Mouse (Mus musculus) kidney, postnatal 14 days (tissue): ENCODE data around the gene Ier5l.
A peak's percentile ranks its signal among the peaks of the same experiment; 100 is the strongest.

Source experiments
- DNase-seq: peaks from one replicate; pipeline ENCODE4 v3.0.0; 2022; ENCODE audit warnings: mixed read lengths

Gene Ier5l

DNA sequence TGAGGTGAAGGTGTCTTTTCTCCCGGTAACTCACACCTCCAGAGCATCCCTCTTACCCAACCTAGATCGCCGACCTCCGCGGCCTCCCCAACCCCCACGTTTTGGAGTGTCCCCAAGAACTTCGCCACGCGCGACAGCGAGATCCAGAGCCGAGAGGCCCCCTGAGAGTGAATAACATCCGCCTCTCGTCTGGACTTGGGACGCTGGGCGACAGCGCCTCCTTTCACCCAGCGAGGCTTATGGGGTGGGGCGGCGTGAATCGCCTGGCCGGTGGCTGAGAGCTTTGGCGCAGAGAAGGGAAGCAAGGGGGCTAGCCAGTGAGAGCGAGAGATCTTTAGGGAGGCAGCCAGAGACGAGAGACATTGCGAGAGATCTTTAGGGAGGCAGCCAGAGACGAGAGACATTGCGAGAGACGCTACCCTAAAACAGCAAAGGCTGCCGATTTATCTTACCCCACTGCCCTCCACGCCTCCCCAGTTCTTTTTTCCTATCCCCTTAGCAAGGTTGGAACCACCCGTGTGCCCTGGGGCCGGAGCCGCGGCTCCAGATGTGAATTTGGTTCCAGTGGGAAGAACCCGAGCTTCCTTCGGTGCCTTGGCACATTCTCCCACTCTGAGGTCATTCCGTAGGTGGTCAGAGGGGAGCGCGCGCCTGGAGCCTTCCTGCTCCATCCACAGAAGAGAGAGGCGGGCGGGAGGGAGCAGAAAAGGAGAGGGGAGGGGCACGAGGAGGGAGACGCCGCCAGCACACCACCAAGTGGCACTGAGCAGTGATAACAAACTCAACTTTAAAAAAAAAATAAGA is 3.7 kb downstream of the Ier5l start:
- peak; percentile 85 for DNase-seq

DNA sequence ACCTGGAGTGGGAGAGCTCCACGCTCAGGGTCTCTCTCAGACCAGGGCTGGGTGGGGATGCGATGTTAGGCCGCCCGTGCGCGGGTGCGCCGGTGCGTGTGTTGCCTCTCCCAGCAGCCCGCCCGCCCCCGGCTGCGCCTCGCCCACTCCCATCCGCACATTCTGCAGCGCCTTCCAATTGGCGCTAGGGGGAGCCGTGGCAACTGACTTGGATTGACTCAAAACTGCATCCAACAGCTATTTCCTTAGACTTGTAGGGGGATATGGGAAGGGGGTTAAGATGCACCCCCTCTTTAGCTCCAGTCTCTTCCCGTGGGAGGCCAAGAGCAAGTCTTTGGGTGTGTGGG is 4.2 kb downstream of the Ier5l start:
- peak; percentile 84 for DNase-seq

DNA sequence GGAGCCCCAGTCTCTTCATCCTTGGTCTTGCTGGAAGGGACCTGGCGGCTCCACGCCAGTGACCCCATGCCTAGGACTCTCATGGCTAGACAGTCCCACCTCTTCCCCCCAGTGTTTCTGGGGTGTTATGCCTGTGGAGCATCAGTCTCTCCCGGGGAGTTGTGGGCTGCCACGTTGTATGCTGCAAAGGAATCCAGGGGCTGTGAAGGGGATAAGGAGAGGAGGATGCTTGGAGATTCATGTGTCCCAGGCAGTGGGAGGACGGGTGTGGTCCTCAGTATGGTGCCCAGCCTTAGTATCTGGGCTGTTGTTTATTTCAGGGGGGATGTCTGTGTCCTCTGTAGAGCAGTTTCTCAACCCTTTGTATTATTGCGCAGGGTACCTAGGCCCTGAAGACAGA is 5.0 kb downstream of the Ier5l start:
- no peak for DNase-seq

DNA sequence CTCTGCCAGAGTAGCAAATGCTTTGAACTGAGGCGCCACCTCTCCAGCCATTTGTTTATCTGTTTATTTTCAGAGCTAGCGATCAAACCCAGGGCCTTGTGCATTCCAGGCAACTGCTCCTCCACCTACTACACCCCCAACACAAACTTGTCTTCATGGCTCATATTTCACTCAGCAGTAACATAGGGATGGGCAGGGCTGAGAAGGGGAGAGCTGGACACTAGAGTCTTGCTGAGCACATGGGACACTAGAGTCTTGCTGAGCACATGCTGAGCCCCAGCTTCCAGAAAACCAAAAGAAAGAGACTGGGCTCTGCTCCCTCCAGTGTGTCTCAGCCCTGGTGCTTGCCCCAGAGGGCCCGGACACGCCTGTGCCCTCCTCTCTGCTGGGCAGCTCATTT is 7.2 kb downstream of the Ier5l start:
- no peak for DNase-seq

DNA sequence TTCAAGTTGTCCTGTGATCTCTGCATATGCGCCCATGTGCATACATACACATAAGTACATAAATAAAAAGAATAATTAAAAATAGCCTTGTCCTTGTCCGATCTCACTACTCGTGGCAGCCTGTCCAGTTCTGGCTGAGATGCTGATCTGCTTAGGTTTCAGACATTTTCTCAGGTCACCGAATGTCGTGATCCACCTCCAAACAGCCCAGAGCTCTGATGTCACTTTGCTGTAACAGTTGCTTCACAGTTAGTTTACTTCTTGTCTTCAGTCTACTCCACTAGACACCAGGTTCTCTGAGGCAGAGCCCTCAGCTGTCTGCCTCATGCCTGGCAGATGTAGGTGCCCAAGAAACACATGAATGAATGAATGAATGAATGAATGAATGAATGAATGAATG is 9.6 kb downstream of the Ier5l start:
- DNase-seq: no peak

DNA sequence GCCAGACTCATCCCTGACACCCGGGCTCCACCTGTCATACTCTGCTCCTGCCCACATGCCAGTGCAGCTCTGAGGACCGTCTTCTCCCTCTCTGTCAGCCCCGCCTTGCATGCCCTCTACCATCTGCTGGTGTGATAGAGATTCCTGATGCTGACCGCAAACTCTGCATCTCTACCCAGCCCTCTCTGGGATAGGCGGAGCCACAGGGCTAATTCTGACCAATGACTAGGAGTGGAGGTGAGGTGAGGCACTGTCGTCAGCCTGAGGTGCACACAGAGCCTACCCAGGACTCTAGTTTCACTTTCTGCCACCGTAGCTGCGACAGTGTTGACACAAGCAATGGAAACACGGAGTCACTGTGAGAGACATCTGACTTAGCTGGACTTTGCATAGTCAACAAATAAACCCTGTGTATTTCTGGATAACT is 10.1 kb downstream of the Ier5l start:
- peak; percentile 84 for DNase-seq

DNA sequence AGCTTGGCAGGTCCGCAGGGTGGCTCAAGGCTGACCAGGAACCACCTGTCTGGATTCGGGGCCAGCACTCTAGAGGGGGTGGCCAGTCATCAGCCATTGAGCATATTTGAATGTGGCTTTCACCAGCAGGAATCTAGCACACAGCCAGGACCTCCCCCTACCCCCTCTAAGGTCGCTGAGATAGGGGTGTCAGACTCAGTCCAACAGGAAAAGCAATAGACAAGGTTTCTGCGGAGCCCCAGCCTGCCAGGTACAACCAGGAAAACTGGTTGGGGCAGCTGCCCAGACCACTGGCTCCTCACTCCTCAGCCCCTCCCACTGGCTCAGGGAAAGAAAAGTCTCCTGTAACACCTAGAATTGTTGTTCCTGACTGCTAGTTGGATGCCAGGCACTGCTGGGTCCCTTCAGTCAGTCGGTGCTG is 10.7 kb downstream of the Ier5l start:
- peak; percentile 78 for DNase-seq

DNA sequence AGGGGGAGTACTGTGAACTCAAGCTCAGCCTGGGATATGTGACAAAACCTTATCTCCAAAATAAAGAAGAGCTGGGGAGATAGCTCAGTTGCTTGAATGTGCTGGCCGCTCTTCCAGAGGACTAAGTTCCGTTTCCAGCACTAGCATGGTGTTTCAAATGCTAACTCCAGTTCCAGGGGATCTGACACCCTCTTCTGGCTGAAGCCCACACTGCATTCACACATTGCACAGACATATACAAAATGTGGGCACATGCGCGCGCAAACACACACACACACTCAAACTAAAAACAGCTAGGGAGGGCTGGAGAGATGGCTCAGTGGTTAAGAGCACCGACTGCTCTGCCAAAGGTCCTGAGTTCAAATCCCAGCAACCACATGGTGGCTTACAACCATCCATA is 14.8 kb downstream of the Ier5l start:
- DNase-seq: no peak

DNA sequence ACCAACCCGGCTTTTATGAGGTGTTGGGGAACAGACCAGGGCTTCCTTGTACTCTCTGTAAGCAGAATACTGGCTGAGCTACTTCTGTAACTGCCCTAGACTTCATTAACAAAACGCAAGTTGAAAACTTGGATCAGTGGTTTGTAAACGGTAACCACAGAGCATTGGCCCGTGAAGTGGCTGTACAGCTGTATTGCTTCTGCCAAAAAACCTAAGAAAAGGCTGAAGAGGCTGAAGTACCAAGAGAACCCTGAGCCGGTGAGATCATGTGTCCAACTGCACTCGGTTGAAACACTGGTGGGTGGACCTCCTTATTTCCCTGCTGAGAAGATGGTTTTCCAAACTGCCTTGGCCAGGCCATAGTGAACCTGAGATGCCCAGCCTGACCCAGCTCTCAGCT is 15.7 kb downstream of the Ier5l start:
- DNase-seq: peak; percentile 71

DNA sequence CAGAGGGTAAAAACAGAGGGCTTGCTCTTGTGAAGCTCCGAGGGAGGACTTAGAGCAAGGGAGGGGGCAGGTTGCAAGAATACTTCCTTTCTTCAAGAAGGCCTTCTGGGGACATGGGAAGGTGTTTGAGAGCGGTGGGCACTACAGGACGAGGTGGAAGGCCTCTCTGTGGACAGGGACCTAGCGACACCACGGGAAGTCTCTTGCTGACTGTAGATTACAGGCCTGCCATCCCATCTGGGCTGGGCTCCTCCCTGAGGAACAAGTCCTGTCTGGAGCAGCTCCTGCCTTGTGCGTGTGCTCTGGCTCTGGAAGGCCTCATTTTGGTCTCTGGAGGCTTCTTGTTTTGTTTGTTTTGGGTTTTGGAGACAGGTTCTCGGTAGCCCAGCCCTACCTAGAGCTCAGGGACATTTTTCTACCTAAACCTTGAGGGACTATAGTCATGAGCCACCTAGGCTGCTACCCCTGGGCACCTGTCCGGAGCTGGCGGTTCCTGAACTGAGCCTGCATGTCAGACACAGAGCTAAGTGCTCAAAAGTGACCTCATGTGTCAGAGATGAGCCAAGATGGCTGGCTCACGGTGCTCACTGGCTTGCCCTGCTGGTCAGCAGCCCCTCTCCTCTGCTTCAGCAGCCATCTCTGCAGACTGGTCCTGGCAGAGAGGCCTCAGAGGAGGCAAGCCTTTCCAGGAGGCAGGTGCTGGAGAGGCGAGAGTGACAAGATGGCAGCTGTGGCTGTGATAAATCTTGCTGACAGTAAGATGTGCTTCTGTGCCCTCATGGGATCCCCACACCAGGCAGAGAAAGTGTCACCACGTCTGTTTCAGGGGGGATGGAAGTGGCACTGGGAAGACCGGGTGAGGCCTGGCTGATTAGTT is 17.7 kb downstream of the Ier5l start:
- no peak for DNase-seq

DNA sequence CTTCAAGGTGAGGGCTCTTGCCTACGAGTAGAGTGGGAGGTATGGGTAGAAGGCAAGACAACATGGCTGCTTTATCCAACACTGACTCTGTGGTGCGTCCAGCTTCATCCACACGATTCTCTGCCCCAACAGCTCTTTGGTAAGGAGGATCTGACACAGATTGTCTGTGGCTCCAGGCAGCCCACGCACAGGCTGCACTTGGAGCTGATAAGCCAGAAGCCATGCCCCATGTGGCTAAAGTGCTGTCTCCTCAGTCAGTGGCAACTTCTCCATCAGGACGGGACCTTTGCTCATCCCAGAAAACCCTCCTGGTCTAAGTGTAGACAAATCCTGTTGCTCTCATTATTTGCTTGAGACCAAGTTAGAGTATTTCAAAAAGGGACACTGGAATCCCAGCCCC is 19.4 kb downstream of the Ier5l start:
- DNase-seq: no peak

DNA sequence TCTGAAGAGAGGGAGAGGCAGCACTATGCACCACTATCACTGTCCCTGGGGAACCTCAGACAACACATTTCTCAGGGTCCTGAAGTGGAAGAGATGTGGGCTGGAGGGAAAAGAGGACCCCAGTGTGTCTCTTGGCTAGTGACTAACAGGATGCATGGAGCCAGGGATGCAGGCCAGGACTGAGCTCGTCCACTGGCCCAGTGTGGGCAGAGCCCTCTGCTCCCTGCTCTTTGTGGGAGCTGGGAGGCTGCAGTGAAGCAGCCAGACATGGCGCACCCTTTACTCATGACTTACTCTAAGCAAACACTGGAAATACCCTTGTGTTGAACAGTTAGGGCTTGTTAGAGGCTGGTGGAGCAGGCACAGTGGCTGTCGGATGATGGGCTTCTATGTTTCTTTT is 20.4 kb downstream of the Ier5l start:
- no peak for DNase-seq

DNA sequence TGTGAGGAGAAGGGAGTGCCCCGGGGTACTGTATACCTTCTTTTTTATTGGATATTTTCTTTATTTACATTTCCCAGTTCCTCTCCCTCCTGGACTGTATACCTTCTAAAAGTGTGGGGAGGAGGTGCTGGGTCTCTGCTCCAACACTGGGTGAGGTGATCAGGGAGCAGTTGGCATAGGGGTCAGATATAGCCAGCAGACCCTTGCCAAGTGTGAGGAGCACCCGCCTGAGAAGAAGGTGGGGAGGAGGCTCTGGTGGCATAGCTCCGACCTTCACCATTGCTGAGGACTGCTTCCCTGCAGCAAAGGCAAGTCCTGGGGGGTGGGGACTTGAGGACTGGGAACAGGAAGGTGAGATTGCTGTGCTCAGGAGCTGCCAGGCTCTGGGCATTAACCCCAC is 22.5 kb downstream of the Ier5l start:
- DNase-seq: no peak

DNA sequence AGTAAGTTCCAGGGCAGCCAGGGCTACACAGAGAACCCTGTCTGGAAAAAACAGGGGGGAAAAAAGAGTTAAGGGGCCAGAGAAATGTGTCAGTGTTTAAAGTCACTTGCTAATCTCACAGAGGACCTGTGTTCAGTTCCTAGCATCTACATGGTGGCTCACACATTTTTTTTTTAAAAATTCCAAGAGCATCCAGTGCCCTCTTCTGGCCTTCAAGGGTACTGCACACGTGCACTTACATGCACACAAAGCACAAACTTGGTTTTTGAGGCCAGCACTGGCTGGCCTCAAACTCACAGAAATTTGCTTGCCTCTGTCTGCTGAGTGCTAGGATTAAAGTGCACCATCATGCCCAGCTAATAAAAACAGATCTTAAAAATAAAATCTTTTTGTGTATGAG is 23.5 kb downstream of the Ier5l start:
- DNase-seq: no peak

DNA sequence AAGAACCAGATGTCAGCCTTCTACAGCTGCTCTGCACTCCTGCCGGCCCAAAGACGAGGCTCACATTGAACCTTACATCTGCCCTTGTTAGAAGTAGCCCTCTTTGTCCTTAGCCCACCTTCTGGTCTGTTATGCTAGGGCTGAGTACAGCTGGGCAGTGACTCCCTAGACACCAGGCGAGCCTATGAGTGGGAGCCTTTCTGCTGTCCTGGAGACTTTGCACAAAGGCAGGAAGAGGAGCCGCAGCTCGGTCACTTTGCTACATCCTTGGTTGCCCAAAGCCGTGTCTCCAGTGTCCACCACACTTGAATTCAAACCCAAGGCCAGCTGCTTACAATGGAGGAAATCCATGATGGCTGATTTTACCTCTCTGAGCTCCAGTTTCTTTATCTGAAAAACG is 25.6 kb downstream of the Ier5l start:
- DNase-seq: no peak

DNA sequence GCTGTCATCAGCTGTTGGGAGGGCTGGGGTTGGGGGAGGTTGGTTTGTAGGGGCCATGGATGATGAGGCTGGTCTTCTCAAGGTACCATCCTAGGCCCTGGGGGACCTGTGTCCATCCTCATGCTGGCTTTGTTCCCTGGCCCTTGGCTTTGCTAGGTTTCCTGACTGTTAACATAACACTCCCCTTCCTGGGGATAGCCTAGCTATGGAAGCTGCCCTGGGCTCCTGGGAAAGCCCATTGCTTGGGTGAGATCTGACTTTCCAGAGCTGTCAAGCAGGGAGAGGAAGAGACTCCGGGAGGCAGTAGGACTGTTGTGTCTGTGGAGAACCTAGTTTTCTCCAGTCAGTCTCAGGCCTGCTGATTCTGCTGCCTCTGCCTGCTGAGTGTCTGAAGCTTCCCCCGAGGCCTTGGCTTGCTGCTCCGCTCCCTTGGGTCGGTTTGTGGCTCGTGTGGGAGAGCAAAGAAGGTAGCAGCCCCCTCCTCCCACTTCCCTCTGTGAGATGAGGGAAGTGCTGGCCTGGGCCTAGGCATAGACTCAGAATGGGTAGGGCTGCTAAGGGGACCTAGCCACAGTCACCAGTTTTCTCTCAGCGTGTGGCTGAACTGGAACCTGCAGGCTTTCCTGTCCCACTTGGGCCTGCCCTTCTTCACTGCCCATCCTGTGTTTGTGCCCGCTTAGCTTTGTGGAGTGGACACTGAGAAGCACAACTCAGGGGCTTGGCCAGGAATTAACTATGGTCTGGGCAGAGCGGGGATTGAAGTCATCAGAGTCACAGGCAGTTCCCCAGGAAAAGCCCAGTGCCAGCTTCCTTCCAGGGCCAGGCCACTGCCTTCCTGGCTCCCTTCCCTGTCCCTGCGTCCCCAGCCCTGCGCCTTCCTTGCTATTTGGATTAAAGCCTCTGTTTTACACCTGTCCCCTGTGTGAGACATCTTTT is 26.9 kb downstream of the Ier5l start:
- DNase-seq: no peak

DNA sequence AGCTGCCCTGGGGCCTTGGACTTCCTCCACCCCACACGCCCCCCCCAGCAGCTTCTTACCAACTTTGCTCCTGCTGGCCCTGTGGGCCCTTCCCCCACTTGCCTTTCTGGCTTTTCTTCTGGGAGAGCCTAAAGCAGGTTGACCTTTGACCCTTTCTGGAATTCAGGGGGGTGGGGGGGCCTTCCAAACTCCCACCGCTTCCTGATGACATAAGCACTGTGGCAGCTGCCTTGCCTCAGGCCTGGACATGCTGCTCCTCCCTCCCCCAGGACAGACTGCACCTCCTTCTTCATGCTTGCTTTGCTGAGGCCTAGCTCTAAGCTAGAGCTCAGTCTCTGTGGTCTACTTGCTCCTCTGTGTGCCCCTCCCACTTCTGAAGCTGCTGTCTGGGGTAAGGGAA is 28.7 kb downstream of the Ier5l start:
- peak; percentile 79 for DNase-seq

DNA sequence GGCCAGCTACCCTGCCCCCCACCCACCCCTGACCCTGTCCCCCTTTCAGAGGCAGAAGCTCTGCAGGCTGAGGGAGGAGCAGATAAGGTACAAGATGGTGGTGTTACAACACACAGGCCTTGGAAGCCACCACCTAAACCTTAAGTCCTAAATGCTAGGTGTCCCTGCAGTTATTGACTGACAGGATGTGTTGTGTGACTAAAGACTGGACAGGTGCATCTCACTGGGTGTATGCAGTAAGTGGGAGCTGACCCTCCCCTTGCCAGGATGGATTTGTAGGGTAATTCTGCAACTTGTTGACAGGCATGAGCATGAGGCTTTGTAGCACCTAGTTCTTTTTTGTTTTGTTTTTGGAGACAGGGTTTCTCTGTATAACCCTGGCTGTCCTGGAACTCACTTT is 29.6 kb downstream of the Ier5l start:
- no peak for DNase-seq

DNA sequence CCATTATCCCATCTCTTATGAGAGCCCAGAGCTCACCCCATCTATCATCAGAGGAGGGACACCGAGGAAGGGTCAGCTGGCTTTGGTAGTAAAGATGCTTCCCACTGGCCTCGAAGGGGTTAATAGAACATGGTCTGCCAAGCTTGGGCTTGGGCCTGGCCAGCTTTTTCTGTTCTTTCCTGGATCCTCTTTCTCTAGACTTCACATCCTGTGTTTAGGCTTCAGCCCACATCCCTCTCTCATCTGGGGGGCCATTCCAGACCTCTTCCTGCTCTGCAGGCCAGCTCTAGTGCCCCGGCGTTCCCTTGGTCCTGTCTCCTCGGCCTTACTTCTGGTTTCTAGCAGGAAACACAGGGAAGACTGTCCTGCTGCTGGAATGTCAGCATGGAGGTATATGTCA is 30.0 kb downstream of the Ier5l start:
- DNase-seq: no peak

DNA sequence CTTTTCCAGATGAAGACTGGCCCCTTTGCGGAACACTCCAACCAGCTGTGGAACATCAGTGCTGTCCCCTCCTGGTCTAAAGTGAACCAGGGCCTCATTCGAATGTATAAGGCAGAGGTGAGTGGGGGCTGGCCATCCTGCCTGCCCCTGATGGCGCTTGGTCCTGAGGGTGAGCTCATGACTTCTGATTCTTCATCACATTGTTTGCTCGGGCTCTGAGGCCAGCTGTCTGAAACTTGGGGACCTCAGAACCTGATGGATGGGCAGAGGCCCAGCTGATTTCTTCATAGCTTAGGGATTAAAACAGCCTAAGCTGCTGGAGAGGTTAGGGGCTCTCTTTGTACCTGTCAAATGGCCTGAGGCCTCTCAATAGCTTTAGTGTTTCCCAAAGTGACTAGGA is 30.7 kb downstream of the Ier5l start:
- no peak for DNase-seq

DNA sequence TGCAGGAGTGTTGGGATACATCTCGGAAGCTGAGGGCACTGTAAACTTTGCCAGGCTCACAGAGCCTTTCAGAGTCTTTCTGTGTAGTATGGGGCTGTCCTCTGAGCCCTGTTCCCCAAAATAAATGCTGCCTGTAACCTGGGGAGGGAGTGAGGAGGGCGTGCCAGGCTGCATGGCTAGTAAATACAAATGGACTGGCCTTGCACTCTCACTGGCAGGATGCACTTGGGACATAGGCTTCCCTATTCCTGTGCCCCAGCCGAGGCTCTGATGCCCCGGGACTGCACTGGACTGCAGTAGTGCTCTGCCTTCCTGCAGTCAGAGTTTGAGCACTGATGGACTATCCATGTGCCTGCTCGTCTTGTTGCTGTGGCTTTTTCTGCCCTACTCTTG is 31.5 kb downstream of the Ier5l start:
- DNase-seq: no peak

DNA sequence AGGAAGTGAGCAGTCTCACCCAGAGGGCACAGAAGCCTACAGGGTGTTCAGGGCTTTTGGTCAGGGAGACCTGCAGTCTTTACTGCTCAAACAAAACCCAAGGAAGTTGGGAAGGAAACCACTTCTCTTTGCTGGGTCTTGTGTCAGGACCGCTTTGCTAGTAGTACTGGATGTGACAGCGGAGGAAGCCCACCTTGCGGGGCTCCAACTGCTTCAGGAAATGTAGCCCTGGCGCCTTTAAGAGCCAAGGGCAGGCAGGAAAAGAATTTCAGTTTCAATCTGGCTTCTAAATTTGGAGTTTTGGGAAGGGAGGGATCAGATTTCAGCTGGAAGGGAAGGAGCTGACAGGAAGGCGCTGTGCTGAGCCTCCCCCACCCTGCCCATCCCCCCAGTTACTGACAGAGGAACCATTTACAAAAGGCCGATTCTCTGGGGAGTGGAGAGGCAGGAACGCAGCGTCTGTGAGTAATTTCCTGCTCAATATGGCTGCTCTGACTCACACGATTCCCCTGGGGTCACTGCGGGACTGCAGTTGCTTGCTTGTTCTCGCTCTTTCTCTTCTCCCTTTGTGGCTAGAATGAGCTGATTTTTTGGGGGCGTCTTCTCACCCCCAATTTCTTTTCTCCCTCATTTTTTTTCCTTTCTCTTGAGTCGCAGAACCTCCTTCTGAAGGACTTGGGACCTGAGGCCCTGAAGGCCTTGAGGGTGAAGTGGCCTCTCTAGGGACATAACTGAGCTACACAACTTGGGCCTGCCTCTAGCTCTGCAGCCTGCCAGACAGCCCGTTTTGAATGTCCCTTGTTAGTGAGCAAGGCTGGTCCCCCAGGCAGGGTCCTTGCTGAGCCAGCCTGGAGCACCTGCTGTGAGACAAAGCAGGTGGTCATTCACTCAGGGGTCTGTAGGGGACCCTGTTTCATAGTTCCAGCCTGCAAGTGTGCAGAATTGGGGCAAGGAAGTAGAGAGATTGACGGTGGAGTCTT is 32.2 kb downstream of the Ier5l start:
- peak; percentile 89 for DNase-seq
